Mouse (Mus musculus): Measurements from ENCODE around the gene Dlgap4. TPM values are rescaled to one million over a fixed set of nuclear protein-coding genes. Genes with fewer than 3 reads are reported as not detected.

Dlgap4 gene
- total and polyA plus RNA-seq, 3 experiments, result 12.4 to 38.5 (median 12.7) TPM

- in situ Hi-C loops (cut with MboI; ENCODE audit: low pct_ligation_motif_present, low pct_unique_long_range_greater_than_20kb, low sequenced_read_pairs), result no loop called here
- no peaks in the 10 kb centered on the region for H3K79me2 ChIP-seq (replicated peaks; ENCODE audit: control insufficient read depth, extremely low read depth, insufficient read depth, poor library complexity, severe bottlenecking)
Measured at GRCm38 (mm10) chr2:156664993-156665518, 51.6 kb downstream of the Dlgap4 start.

GRCm38 (mm10) chr2:156665620-156666196 lies 52.2 kb downstream of the Dlgap4 start:
- peaks cover 93% of the 10 kb centered on the region for H3K27me3 ChIP-seq (replicated peaks)
- in situ Hi-C loops (cut with MboI; ENCODE audit: low pct_ligation_motif_present, low pct_unique_long_range_greater_than_20kb, low sequenced_read_pairs) (no loop called here), dilution Hi-C loops (cut with MboI; ENCODE audit: extremely low pct_ligation_motif_present, extremely low pct_unique_long_range_greater_than_20kb, low sequenced_read_pairs) (no loop called here)
- no peaks in the 10 kb centered on the region for H3K79me2 ChIP-seq (replicated peaks; ENCODE audit: control insufficient read depth, extremely low read depth, insufficient read depth, poor library complexity, severe bottlenecking)
- H3K9me3 ChIP-seq (replicated peaks; ENCODE audit: low read length), result no peaks in the 10 kb centered on the region
- no peaks in the 10 kb centered on the region for H3K36me3 ChIP-seq (replicated peaks in 1 of 2; ENCODE audit: control insufficient read depth in 1 of 2, insufficient read depth in 1 of 2, low read length in 1 of 2)
- no peak for TF ChIP-seq RAD21 (IDR thresholded peaks at IDR 0.05; ENCODE audit: low read depth, low read length)
- TF ChIP-seq SIN3A (IDR thresholded peaks at IDR 0.05; ENCODE audit: low read length), result no peak
- no peak for TF ChIP-seq TBP (conservative IDR thresholded peaks at IDR 0.05; ENCODE audit: low read depth, low read length)
- no peak for TF ChIP-seq POLR2A (IDR thresholded peaks at IDR 0.05; ENCODE audit: low read depth, low read length)
- no peak for TF ChIP-seq KAT2A (IDR thresholded peaks at IDR 0.05; ENCODE audit: insufficient replicate concordance, low read length)
- TF ChIP-seq MYC (IDR thresholded peaks at IDR 0.05; ENCODE audit: low read depth, low read length), result no peak
- no peak for TF ChIP-seq NELFE (IDR thresholded peaks at IDR 0.05; ENCODE audit: low read depth, low read length)
- TF ChIP-seq CHD2 (IDR thresholded peaks at IDR 0.05; ENCODE audit: low read length), result no peak
- no peak for TF ChIP-seq USF2 (conservative IDR thresholded peaks at IDR 0.05; ENCODE audit: low read depth, low read length)
- no peak for TF ChIP-seq HCFC1 (IDR thresholded peaks at IDR 0.05; ENCODE audit: low read depth, low read length)
- peaks cover 8 to 12% of the 10 kb centered on the region in 2 experiments for H3K4me1 ChIP-seq (ENCODE audit: control insufficient read depth in 1 of 2, insufficient read depth in 2 of 2)
- no peak overlapping the region for H3K9ac ChIP-seq (ENCODE audit: insufficient read depth, low read depth)
- DNase-seq (ENCODE audit: extremely low read depth), result no peak
- no peak overlapping the region for H3K27ac ChIP-seq (ENCODE audit: insufficient read depth, low read depth)
- H3K4me3 ChIP-seq (replicated peaks in 1 of 3; ENCODE audit: low read depth in 2 of 3, low read length in 2 of 3, poor library complexity in 1 of 3), result no peak overlapping the region
- H3K4me2 ChIP-seq (ENCODE audit: insufficient read depth, low read depth, poor library complexity, severe bottlenecking), result no peak overlapping the region

More at GRCm38 (mm10) chr2:156664993-156665518, 51.6 kb downstream of the Dlgap4 start:
- Histone ChIP-seq H3K9me3 (replicated peaks; ENCODE audit: low read length) (no peaks in the 10 kb centered on the region), H3K4me3 (replicated peaks in 1 of 3; ENCODE audit: low read depth in 2 of 3, low read length in 2 of 3, poor library complexity in 1 of 3) (no peak overlapping the region), H3K9ac (ENCODE audit: insufficient read depth, low read depth) (no peak overlapping the region), H3K4me2 (ENCODE audit: insufficient read depth, low read depth, poor library complexity, severe bottlenecking) (no peak overlapping the region), H3K27me3 (replicated peaks) (peaks cover 93% of the 10 kb centered on the region), H3K4me1 (ENCODE audit: control insufficient read depth in 1 of 2, insufficient read depth in 2 of 2) (peaks cover 8 to 12% of the 10 kb centered on the region in 2 experiments), H3K36me3 (replicated peaks in 1 of 2; ENCODE audit: control insufficient read depth in 1 of 2, insufficient read depth in 1 of 2, low read length in 1 of 2) (no peaks in the 10 kb centered on the region), H3K27ac (ENCODE audit: insufficient read depth, low read depth) (no peak overlapping the region)
- no peak for DNase-seq (ENCODE audit: extremely low read depth)
- dilution Hi-C loops (cut with MboI; ENCODE audit: extremely low pct_ligation_motif_present, extremely low pct_unique_long_range_greater_than_20kb, low sequenced_read_pairs), result no loop called here
- no peak for TF ChIP-seq MAFK (IDR thresholded peaks at IDR 0.05; ENCODE audit: insufficient replicate concordance, low read length)
- no peak for TF ChIP-seq PAX5 (IDR thresholded peaks at IDR 0.05; ENCODE audit: low read length)
- no peak for TF ChIP-seq ELF1 (IDR thresholded peaks at IDR 0.05; ENCODE audit: low read depth, low read length)
- TF ChIP-seq RCOR1 (conservative IDR thresholded peaks at IDR 0.05; ENCODE audit: low read depth, low read length), result no peak
- TF ChIP-seq CHD1 (IDR thresholded peaks at IDR 0.05; ENCODE audit: low read depth, low read length), result no peak
- TF ChIP-seq MYC (IDR thresholded peaks at IDR 0.05; ENCODE audit: low read depth, low read length), result no peak
- no peak for TF ChIP-seq POLR2A (IDR thresholded peaks at IDR 0.05; ENCODE audit: low read depth, low read length)
- no peak for TF ChIP-seq ZMIZ1 (IDR thresholded peaks at IDR 0.05; ENCODE audit: low read depth, low read length)
- TF ChIP-seq JUN (IDR thresholded peaks at IDR 0.05; ENCODE audit: insufficient read depth, low read depth, low read length), result no peak
- TF ChIP-seq SIN3A (IDR thresholded peaks at IDR 0.05; ENCODE audit: low read length), result no peak
- TF ChIP-seq MEF2A (IDR thresholded peaks at IDR 0.05; ENCODE audit: borderline replicate concordance, low read depth, low read length), result no peak
- no peak for TF ChIP-seq MAX (IDR thresholded peaks at IDR 0.05; ENCODE audit: low read length)
- TF ChIP-seq BHLHE40 (IDR thresholded peaks at IDR 0.05; ENCODE audit: low read depth, low read length), result no peak
- no peak for TF ChIP-seq POLR2AphosphoS2 (IDR thresholded peaks at IDR 0.05; ENCODE audit: low read depth, low read length)
- no peak for TF ChIP-seq CHD2 (IDR thresholded peaks at IDR 0.05; ENCODE audit: low read length)
- no peak for TF ChIP-seq USF2 (conservative IDR thresholded peaks at IDR 0.05; ENCODE audit: low read depth, low read length)
- no peak for TF ChIP-seq HCFC1 (IDR thresholded peaks at IDR 0.05; ENCODE audit: low read depth, low read length)
- no peak for TF ChIP-seq KAT2A (IDR thresholded peaks at IDR 0.05; ENCODE audit: insufficient replicate concordance, low read length)
